Mouse (Mus musculus) thymus, adult 2 months (tissue): ENCODE results near the gene 4930519G04Rik. TPM values are rescaled to one million over a fixed set of nuclear protein-coding genes. Genes with fewer than 3 reads are reported as not detected.
"Not testable (repeated sequence)": the region's sequence is repeated elsewhere in the genome, so short reads cannot be mapped to it uniquely, and the experiment has no call there.

ENCODE experiments used
- DNase-seq: peaks from one replicate; pipeline ENCODE4 v3.0.0; 2021
- H3K27ac ChIP-seq: fragments of 200-500 bp; 2 replicates; pipeline ENCODE4 v1.5.1; 2012; ENCODE audit warnings: low read length, control low read depth; ENCODE audit not compliant: control insufficient read depth, insufficient read depth
- H3K27me3 ChIP-seq: fragments of 200-500 bp; 2 replicates; pipeline ENCODE4 v1.6.1; 2012; ENCODE audit warnings: mild to moderate bottlenecking, low read length, moderate library complexity, mixed read lengths; ENCODE audit not compliant: control insufficient read depth, insufficient read depth
- H3K36me3 ChIP-seq: fragments of 200-500 bp; 2 replicates; pipeline ENCODE4 v1.6.1; 2012; ENCODE audit warnings: mild to moderate bottlenecking, low read length, moderate library complexity; ENCODE audit not compliant: control insufficient read depth, insufficient read depth
- H3K4me1 ChIP-seq: fragments of 200-500 bp; replicated peaks from 2 replicates; pipeline ENCODE4 v1.6.1; 2012; ENCODE audit warnings: low read length; ENCODE audit not compliant: control insufficient read depth, insufficient read depth
- H3K4me3 ChIP-seq: fragments of 200-500 bp; 2 replicates; pipeline ENCODE4 v1.5.1; 2012; ENCODE audit warnings: mild to moderate bottlenecking, low read length, control low read depth, moderate library complexity; ENCODE audit not compliant: control insufficient read depth, insufficient read depth
- CTCF ChIP-seq: fragments of 200-500 bp; IDR thresholded peaks from 2 replicates; pipeline ENCODE4 v1.5.1; 2012; ENCODE audit warnings: mild to moderate bottlenecking, control low read depth, low read length, moderate library complexity, borderline replicate concordance; ENCODE audit not compliant: control insufficient read depth, poor library complexity, insufficient read depth; ENCODE audit errors: extremely low read depth
- POLR2A ChIP-seq: fragments of 200-500 bp; IDR thresholded peaks from 2 replicates; pipeline ENCODE4 v1.6.1; 2012; ENCODE audit warnings: mild to moderate bottlenecking, low read length, control low read depth, moderate library complexity; ENCODE audit not compliant: control insufficient read depth, poor library complexity, insufficient read depth; ENCODE audit errors: extremely low read depth
- WGBS: fragments of 180-500 bp; shearing (Covaris S2); methylation state at CpG from one replicate; pipeline ENCODE4 v1.1.7; 2018; 5-methylcytosine and 5-hydroxymethylcytosine counted together
- polyA plus RNA-seq: library from polyadenylated mRNA; depleted of rRNA; stranded (reverse); fragments of >200 nt; gene quantifications from 2 replicates; pipeline ENCODE4 v1.2.3, GENCODE M21; 2012

Gene 4930519G04Rik
- polyA plus RNA-seq, 1 experiment, result not detected

DNA sequence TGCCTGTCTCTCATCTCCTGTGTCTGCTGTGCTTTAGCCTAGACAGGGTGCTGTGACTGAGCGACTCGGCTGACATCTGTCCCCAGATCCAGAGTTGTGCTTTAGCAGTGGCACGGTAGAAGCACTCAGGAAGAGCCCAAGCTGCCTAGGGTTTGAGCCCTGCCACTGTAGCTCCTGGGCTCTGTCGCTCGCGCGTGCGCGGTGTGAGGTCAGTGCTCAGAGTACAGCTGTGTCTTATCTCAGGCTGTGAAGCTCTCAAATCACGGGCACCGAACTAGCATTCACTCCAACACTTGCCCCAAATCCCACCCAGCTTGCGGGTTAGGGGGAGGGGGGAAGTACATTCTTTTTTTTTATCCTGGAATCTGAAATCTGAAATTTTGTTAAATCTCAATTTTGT, 16.6 kb upstream of the 4930519G04Rik start:
- H3K27me3 ChIP-seq, result no peaks in the 10 kb centered on the region
- H3K36me3 ChIP-seq, result no peaks in the 10 kb centered on the region
- DNase-seq, result no peak
- 71% methylated on average over 12 of the region's 12 CpGs for whole genome bisulfite sequencing
- H3K27ac ChIP-seq, result no peak overlapping the region
- H3K4me3 ChIP-seq, result no peak overlapping the region
- no peak for TF ChIP-seq POLR2A
- TF ChIP-seq CTCF, result no peak
- no peaks in the 10 kb centered on the region for H3K4me1 ChIP-seq

DNA sequence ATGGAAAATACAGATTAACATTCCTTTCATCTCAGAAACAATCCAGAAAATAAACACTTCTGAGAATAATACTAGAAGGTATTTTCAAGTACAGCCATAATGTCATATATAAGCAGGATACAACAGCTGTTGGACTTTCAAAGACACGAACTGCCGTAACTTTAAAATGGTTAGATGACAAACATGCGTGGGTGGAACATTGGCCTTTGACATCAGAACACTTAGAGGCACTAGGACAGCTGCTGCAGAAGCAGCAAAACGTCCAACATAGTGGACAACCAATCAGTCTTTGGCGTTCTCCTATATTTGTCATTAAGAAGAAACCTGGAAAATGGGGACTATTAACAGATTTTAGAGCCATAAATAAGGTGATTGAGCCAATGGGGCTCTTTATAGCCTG, 13.0 kb upstream of the 4930519G04Rik start:
- H3K27me3 ChIP-seq, DNase-seq: not testable (repeated sequence)
- 88% methylated on average over 5 of the region's 5 CpGs for WGBS

GRCm38 (mm10) chr5:114842155-114842554, 11.3 kb upstream of the 4930519G04Rik start:
- not testable (repeated sequence) for H3K4me1 ChIP-seq, DNase-seq, H3K27me3 ChIP-seq, H3K4me3 ChIP-seq, H3K27ac ChIP-seq, H3K36me3 ChIP-seq
- 79% methylated on average over 3 of the region's 3 CpGs for WGBS

More for the DNA sequence above, 13.0 kb upstream of the 4930519G04Rik start:
- H3K4me3 ChIP-seq, H3K36me3 ChIP-seq, H3K4me1 ChIP-seq, H3K27ac ChIP-seq: not testable (repeated sequence)

GRCm38 (mm10) chr5:114842674-114843073, 10.8 kb upstream of the 4930519G04Rik start:
- Histone ChIP-seq H3K4me1 (no peaks in the 10 kb centered on the region), H3K4me3 (no peak overlapping the region), H3K36me3 (no peaks in the 10 kb centered on the region), H3K27ac (no peak overlapping the region), H3K27me3 (no peaks in the 10 kb centered on the region)
- no peak for DNase-seq
- 97% methylated on average over 5 of the region's 5 CpGs for WGBS
- TF ChIP-seq POLR2A (no peak), CTCF (no peak)

GRCm38 (mm10) chr5:114844371-114844770, 9.1 kb upstream of the 4930519G04Rik start:
- H3K36me3 ChIP-seq, DNase-seq: not testable (repeated sequence)

DNA sequence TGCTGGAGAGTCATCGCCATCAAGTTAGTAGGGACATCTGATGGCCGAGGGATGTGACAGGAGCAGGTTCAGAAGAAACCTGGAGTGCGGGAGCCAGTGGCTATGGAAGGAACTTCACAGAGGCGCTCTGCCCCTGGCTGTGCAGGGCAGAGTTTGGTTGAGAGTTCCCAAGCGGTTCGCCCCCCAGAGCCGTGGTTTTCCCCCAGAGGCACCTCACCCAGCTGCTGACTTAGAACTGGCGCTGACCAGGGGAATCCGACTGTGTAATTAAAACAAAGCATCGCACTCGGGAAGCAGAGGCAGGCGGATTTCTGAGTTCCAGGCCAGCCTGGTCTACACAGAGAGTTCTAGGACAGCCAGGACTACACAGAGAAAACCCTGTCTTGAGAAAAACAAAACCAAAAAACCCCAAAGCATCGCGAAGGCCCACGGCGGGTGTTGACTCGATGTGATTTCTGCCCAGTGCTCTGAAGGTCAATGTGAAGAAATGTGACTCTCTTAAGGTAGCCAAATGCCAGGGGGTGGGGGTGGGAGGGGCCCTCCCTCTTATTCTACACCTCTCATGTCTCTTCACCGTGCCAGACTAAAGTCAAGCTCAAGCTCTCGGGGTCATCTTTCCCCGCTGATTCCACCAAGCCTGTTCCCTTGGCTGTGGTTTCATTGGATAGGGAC, 1.8 kb upstream of the 4930519G04Rik start:
- Histone ChIP-seq H3K4me1 (no peaks in the 10 kb centered on the region), H3K27me3 (no peaks in the 10 kb centered on the region), H3K36me3 (no peaks in the 10 kb centered on the region), H3K27ac (no peak overlapping the region), H3K4me3 (no peak overlapping the region)
- DNase-seq, result no peak
- TF ChIP-seq CTCF (no peak), POLR2A (no peak)
- WGBS, result 80% methylated on average over 20 of the region's 20 CpGs

More at GRCm38 (mm10) chr5:114844371-114844770, 9.1 kb upstream of the 4930519G04Rik start:
- 96% methylated on average over 2 of the region's 2 CpGs for WGBS
- H3K4me1 ChIP-seq, H3K27ac ChIP-seq, H3K4me3 ChIP-seq, H3K27me3 ChIP-seq: not testable (repeated sequence)

GRCm38 (mm10) chr5:114858582-114858981, 5.1 kb downstream of the 4930519G04Rik start, which contains the start of gene Gm9936:
Gene Gm9936 (minus strand): TSS chr5:114858682.
- Histone ChIP-seq H3K4me1 (0 out of 2 replicates have a peak, but pooled peaks cover 2% of the 10 kb centered on the region), H3K4me3 (no peak within 1 kb of the TSS), H3K36me3 (no peaks in the 10 kb centered on the region), H3K27ac (no peak within 1 kb of the TSS), H3K27me3 (no peaks in the 10 kb centered on the region)
- 89% methylated on average over 12 of the region's 12 CpGs for WGBS
- TF ChIP-seq POLR2A (no peak), CTCF (no peak)
- no peak for DNase-seq
